Mouse (Mus musculus) layer of hippocampus, adult 9-11 months (tissue): ENCODE data around the gene Olfr1186.
"Not testable (repeated sequence)": the region's sequence is repeated elsewhere in the genome, so short reads cannot be mapped to it uniquely, and the experiment has no call there.

Source experiments
- DNase-seq: peaks from one replicate; pipeline ENCODE4 v3.0.0; 2022

Olfr1186 gene

DNA sequence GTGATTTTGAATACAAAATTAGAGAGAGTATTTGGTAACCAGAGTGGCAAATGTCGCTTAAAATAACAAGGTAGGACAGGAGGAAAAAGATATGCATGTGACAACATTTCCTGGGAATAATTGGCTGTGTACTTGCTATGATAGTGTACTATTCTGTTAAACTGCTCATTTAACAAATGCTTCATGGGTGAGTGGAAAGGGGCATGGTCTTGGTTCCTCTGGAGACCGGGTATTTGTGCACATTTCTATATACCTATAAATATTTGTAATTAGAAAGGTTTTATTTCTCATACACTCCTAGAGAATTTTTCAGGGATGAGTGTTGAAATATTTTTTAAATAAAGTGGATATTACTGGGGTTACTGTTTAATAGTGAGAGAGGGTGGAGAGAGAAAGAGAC, at the start of gene Olfr1186:
Gene Olfr1186, plus strand, starts transcription at position 301 of the 400 bp plus-strand sequence.
- DNase-seq, result no peak

DNA sequence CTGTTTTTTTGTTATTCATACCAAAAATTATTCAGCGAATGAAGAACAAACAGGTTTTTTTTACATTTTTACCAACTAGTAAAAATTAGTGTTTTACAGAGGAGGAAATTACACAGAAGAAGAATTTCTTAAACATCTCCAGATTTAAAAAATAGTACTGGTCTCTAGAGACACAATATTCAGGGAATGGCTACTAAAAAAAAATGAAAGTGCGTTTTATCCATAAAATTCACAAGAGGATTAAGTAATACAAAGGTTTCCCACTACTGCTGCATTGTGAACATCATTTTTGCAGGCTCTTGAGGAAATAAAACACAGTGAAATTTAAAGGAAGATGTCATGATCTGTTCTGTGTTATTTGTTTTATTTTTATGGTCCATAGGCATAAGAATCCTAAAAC, 35.1 kb upstream of the Olfr1186 start, which contains the start of gene Olfr1184:
Gene Olfr1184, plus strand, starts transcription at position 301 of the 400 bp plus-strand sequence.
- DNase-seq, result no peak

DNA sequence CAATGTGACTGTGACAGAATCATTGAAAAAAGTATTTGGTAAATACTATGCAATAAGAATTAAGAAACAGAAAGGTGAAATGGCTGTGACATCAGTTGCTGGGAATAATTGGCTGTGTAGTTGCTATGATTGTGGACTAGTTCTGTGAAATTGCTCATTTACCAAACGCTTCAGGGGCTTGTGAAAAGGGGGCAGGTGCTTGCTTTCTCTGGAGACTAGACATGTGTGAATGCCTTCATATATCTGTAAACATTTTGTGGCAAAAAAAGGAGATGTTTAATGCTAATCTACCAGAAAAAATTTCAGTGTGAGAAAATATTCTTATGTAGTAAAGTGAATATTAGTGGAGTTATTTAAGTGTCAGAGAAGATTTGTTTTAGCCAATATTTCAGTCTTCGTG, 25.3 kb upstream of the Olfr1186 start, which contains the start of gene Olfr1185-ps1:
Gene Olfr1185-ps1, plus strand, starts transcription at position 301 of the 400 bp plus-strand sequence.
- no peak for DNase-seq

DNA sequence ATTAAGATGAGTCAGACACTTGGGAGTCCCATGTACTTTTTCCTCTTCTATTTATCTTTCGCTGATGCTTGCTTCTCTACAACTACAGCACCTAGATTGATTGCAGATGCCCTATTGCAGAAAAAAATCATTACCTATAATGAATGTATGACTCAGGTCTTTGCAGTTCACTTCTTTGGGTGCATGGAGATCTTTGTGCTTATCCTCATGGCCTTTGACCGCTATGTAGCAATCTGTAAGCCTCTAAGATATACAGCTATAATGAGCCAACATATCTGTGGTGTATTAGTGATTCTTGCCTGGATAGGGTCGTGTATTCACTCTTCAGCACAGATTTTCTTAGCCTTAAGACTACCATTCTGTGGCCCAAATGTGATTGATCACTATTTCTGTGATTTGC, 7.4 kb downstream of the Olfr1186 start:
- no peak for DNase-seq

DNA sequence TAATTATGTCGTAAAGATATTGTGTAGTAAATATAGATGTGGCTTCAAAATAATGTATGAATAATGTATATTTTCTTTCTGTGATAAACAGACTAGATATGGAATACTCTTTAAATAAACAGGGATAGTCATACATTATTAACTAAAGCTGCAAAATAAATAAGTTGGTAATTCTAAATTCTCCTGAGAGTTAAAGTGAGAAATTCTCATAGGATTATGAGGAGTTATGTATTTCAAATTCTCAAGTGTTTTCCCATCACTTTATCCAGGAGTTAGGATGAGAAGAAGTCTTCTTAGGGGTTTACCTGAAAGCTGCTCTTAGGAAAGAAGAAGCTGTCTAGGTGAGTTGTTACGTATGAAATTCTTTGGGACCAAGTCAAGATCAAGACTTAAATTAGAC, 38.3 kb downstream of the Olfr1186 start, which contains the start of gene Olfr1188:
Gene Olfr1188, plus strand, starts transcription at position 301 of the 400 bp plus-strand sequence.
- no peak for DNase-seq

DNA sequence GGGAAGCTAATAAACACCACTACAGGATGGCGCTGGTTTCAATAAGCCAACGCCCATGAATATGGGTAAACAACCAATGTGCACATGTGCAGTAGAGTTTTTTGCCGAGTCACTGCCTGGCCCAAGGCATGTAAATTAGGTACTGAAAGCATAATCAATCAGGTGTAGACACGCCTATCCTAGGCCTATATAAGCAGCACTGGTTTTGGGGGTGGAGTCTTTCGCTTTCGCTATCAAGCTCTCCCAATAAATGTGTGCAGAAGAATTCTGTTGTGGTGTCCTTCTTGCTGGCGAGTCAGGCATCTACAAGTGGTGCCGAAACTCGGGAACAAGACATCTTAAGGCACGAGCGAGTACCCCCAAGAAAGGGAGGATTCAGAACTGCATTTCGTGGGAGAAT, 54.3 kb downstream of the Olfr1186 start:
- not testable (repeated sequence) for DNase-seq
